8 mouse cellular contexts compared by ENCODE assay signal in genomic region chr8:126138645-126139545, GRCm38 (mm10).
A peak's percentile ranks its signal among the peaks of the same experiment; 100 is the strongest.
DNase-seq lines count a peak whose midpoint lies in the region; ATAC-seq lines count a peak whose summit lies in the region.

No protein-coding gene starts in this region.

- WGBS in forebrain, embryonic 10.5 days, result under 1% methylated on average over 95 of the region's 95 CpGs
- whole genome bisulfite sequencing in intestine, embryonic 15.5 days, result 1% methylated on average over 93 of the region's 95 CpGs
- WGBS in lung, embryonic 16.5 days, result 1% methylated on average over 93 of the region's 95 CpGs
- under 1% methylated on average over 93 of the region's 95 CpGs for WGBS in stomach, embryonic 14.5 days

- DNase-seq in kidney, adult 18-20 months, result peak; percentile 35
- no peak for DNase-seq in kidney, adult 9 months
- DNase-seq in adrenal gland, postnatal 36 days, result peak; percentile 36 to 40
- peak; percentile 37 for DNase-seq in forebrain, embryonic 10.5 days (ENCODE audit: extremely low spot score, low spot score)
- DNase-seq in thymus, adult 18-20 months, result no peak

- peak; percentile 80 for ATAC-seq in intestine, embryonic 15.5 days
- peak; percentile 37; the same call in 1 of the 2 replicates for ATAC-seq in lung, embryonic 16.5 days (ENCODE audit: low read depth)
- ATAC-seq in stomach, embryonic 14.5 days (ENCODE audit: insufficient number of reproducible peaks, insufficient read depth, low FRiP score, low read depth), result peak; percentile 20; the same call in 1 of the 2 replicates

- H3K27ac ChIP-seq in forebrain, embryonic 10.5 days, result peak overlapping the region; percentile 58; the same call in 1 of the 2 replicates
- H3K27ac ChIP-seq in intestine, embryonic 15.5 days, result no peak overlapping the region
- H3K27ac ChIP-seq in lung, embryonic 16.5 days (ENCODE audit: low read length), result no peak overlapping the region
- H3K27ac ChIP-seq in stomach, embryonic 14.5 days (ENCODE audit: low read length), result no peak overlapping the region

- peaks cover 16% of the 10 kb centered on the region for H3K4me1 ChIP-seq in forebrain, embryonic 10.5 days
- H3K4me1 ChIP-seq in intestine, embryonic 15.5 days (replicated peaks), result peaks cover 13% of the 10 kb centered on the region; the same call in 1 of the 2 replicates
- H3K4me1 ChIP-seq in lung, embryonic 16.5 days (replicated peaks; ENCODE audit: control insufficient read depth, insufficient read depth, low read length), result peaks cover 13% of the 10 kb centered on the region
- H3K4me1 ChIP-seq in stomach, embryonic 14.5 days (ENCODE audit: control insufficient read depth, insufficient read depth, low read length), result peaks cover 4% of the 10 kb centered on the region; the same call in 1 of the 2 replicates

- H3K36me3 ChIP-seq in forebrain, embryonic 10.5 days (replicated peaks), result no peaks in the 10 kb centered on the region
- H3K36me3 ChIP-seq in intestine, embryonic 15.5 days, result no peaks in the 10 kb centered on the region
- no peaks in the 10 kb centered on the region for H3K36me3 ChIP-seq in lung, embryonic 16.5 days (ENCODE audit: control insufficient read depth, insufficient read depth, low read length)
- H3K36me3 ChIP-seq in stomach, embryonic 14.5 days (ENCODE audit: control insufficient read depth, insufficient read depth, low read length), result no peaks in the 10 kb centered on the region

- H3K9me3 ChIP-seq in forebrain, embryonic 10.5 days, result no peaks in the 10 kb centered on the region
- no peaks in the 10 kb centered on the region for H3K9me3 ChIP-seq in intestine, embryonic 15.5 days
- no peaks in the 10 kb centered on the region for H3K9me3 ChIP-seq in lung, embryonic 16.5 days (ENCODE audit: control insufficient read depth, low read length)
- H3K9me3 ChIP-seq in stomach, embryonic 14.5 days (ENCODE audit: control insufficient read depth, low read depth, low read length), result no peaks in the 10 kb centered on the region

- H3K9ac ChIP-seq in intestine, embryonic 15.5 days, result peak overlapping the region; percentile 40
- H3K9ac ChIP-seq in lung, embryonic 16.5 days (ENCODE audit: low read length), result peak overlapping the region; percentile 63
- H3K9ac ChIP-seq in stomach, embryonic 14.5 days (replicated peaks; ENCODE audit: low read depth, low read length), result peak overlapping the region; percentile 6; the same call in 1 of the 2 replicates

- H3K4me3 ChIP-seq in forebrain, embryonic 10.5 days, result peak overlapping the region; percentile 63
- H3K4me3 ChIP-seq in intestine, embryonic 15.5 days (replicated peaks), result peak overlapping the region; percentile 51
- H3K4me3 ChIP-seq in lung, embryonic 16.5 days (ENCODE audit: low read length), result peak overlapping the region; percentile 58
- peak overlapping the region; percentile 50 for H3K4me3 ChIP-seq in stomach, embryonic 14.5 days (ENCODE audit: low read depth, low read length)

- peaks cover 62% of the 10 kb centered on the region for H3K27me3 ChIP-seq in forebrain, embryonic 10.5 days (ENCODE audit: poor library complexity, severe bottlenecking)
- peaks cover 24% of the 10 kb centered on the region for H3K27me3 ChIP-seq in intestine, embryonic 15.5 days (replicated peaks)
- H3K27me3 ChIP-seq in lung, embryonic 16.5 days (ENCODE audit: control insufficient read depth, insufficient read depth, low read depth, low read length), result peaks cover 31% of the 10 kb centered on the region
- 0 out of 2 replicates have a peak, but pooled peaks cover 13% of the 10 kb centered on the region for H3K27me3 ChIP-seq in stomach, embryonic 14.5 days (ENCODE audit: control insufficient read depth, insufficient read depth, low read length)

- H3K4me2 ChIP-seq in intestine, embryonic 15.5 days (replicated peaks), result peak overlapping the region; percentile 99
- H3K4me2 ChIP-seq in lung, embryonic 16.5 days (ENCODE audit: low read depth, low read length), result peak overlapping the region; percentile 95
- peak overlapping the region; percentile 99 for H3K4me2 ChIP-seq in stomach, embryonic 14.5 days (replicated peaks; ENCODE audit: low read depth, low read length)

Comparison
In these comparisons a context has a peak if more than half of its experiments do, and no peak if none do; other contexts are left out.
1. DNase-seq: peak in kidney, adult 18-20 months (single experiment), adrenal gland, postnatal 36 days (2 of 2) and forebrain, embryonic 10.5 days (single experiment); none in kidney, adult 9 months (single experiment) and thymus, adult 18-20 months (0 of 2).
2. ATAC-seq: peak in every context shown above with its lines; median percentile 80 in intestine, embryonic 15.5 days; 37 in lung, embryonic 16.5 days; 20 in stomach, embryonic 14.5 days.
3. H3K9ac ChIP-seq: peak in every context shown above with its lines; median percentile 63 in lung, embryonic 16.5 days; 40 in intestine, embryonic 15.5 days; 6 in stomach, embryonic 14.5 days.
4. Peak in every context shown above with its lines, with median percentiles within 50 percentile points of each other: H3K4me3 ChIP-seq and H3K4me2 ChIP-seq.